Mouse (Mus musculus): Measurements from ENCODE around the gene Tas2r114. TPM values are rescaled to one million over a fixed set of nuclear protein-coding genes. Genes with fewer than 3 reads are reported as not detected.

Gene Tas2r114
- total RNA-seq (2014; rRNA removed): not detected in 2 replicates
- not detected in 2 replicates for polyA plus RNA-seq (2012; rRNA removed)

DNA sequence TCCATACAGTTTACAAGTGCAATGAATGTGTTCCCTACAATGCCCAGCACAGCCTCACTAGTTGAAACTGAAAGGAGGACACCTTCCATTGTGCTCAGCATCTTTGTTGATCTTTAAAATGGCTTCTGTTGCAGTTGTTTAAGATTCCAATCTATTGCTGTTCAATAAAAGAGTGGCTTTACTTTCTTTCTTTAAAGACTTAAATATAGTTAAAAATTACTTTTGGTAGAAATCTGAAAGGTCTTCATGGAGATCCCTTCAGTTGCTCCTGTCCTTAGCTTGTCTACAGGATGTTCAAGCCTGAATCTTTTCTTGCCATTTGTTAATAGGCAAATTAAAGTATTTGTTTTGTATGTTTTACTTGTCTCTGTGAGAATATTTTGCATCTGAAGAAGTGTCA is at the start of gene Tas2r114:
Tas2r114 (minus strand) TSS at position 101 of the 400 bp plus-strand sequence.
- H3K4me3 ChIP-seq (ENCODE audit: insufficient read depth, low read depth, low read length): no peak within 1 kb of the TSS
- TF ChIP-seq CTCF (IDR thresholded peaks at IDR 0.05; ENCODE audit: low read depth, low read length) (no peak), POLR2A (IDR thresholded peaks at IDR 0.05; ENCODE audit: extremely low read depth, insufficient read depth, low read length) (no peak)
- no peak within 1 kb of the TSS for H3K9ac ChIP-seq (ENCODE audit: low read depth, low read length)
- DNase-seq (ENCODE audit: extremely low read depth, low read depth, low spot score): no peak
- no peaks in the 10 kb centered on the region for H3K27me3 ChIP-seq (ENCODE audit: control insufficient read depth, insufficient read depth, low read length)
- H3K36me3 ChIP-seq (ENCODE audit: control insufficient read depth, insufficient read depth, low read length): no peaks in the 10 kb centered on the region
- no peaks in the 10 kb centered on the region for H3K4me1 ChIP-seq (ENCODE audit: control insufficient read depth, insufficient read depth, low read length)
- H3K27ac ChIP-seq (replicated peaks; ENCODE audit: insufficient read depth, low read depth, low read length): no peak within 1 kb of the TSS
- no peaks in the 10 kb centered on the region for H3K79me2 ChIP-seq (ENCODE audit: control insufficient read depth, insufficient read depth, low read length)

DNA sequence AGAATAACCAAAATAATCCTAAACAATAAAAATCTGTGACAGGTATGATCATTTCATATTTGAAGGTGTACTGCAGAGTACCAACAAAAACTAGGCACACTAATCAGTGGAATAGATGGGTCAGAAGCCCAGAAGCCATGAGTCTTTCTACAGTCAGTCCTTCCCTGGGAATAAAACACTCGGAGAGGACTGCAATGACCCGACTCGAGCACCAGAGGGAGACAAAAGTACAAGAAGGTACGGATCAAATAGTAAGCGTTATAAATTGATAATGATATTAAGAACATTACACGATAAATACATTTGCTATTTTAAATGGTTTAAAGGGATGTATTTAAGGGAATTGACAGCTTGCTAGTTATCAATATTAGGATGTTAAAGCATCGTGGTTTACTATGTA is 22.9 kb upstream of the Tas2r114 start:
- no peak overlapping the region for H3K27ac ChIP-seq (replicated peaks; ENCODE audit: insufficient read depth, low read depth, low read length)
- no peak overlapping the region for H3K4me3 ChIP-seq (ENCODE audit: insufficient read depth, low read depth, low read length)
- H3K79me2 ChIP-seq (ENCODE audit: control insufficient read depth, insufficient read depth, low read length): no peaks in the 10 kb centered on the region
- peak; percentile 4 for DNase-seq (ENCODE audit: extremely low read depth, low read depth, low spot score)
- no peaks in the 10 kb centered on the region for H3K4me1 ChIP-seq (ENCODE audit: control insufficient read depth, insufficient read depth, low read length)
- no peaks in the 10 kb centered on the region for H3K36me3 ChIP-seq (ENCODE audit: control insufficient read depth, insufficient read depth, low read length)
- WGBS: 33% methylated on average over 7 of the region's 7 CpGs
- H3K9ac ChIP-seq (ENCODE audit: low read depth, low read length): no peak overlapping the region
- H3K27me3 ChIP-seq (ENCODE audit: control insufficient read depth, insufficient read depth, low read length): no peaks in the 10 kb centered on the region
- TF ChIP-seq CTCF (IDR thresholded peaks at IDR 0.05; ENCODE audit: low read depth, low read length) (no peak), POLR2A (IDR thresholded peaks at IDR 0.05; ENCODE audit: extremely low read depth, insufficient read depth, low read length) (no peak)

DNA sequence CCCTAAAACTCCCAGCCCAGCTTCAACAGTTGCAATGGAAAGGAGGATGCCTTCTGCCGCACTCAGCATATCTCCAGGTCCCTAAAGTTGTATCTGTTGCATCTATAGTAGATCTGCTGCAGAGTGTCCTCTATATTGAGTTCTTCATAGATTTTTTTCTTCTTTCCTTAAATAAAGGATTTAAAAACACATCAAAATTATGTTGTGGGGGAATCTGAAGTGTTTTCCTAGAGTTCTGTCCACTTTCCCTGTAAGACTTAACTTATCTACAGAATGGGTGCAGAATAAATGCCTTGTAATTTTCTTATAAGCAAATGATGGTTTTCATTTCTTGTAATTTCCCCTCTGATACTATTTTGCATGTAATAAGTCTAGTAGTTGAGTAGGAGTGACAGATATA is 2.5 kb downstream of the Tas2r114 start, which contains the start of gene Tas2r105:
Tas2r105 (minus strand) TSS at position 101 of the 400 bp plus-strand sequence.
- DNase-seq (ENCODE audit: extremely low read depth, low read depth, low spot score): no peak
- Histone ChIP-seq H3K4me3 (ENCODE audit: insufficient read depth, low read depth, low read length) (no peak within 1 kb of the TSS), H3K79me2 (ENCODE audit: control insufficient read depth, insufficient read depth, low read length) (no peaks in the 10 kb centered on the region), H3K4me1 (ENCODE audit: control insufficient read depth, insufficient read depth, low read length) (no peaks in the 10 kb centered on the region), H3K36me3 (ENCODE audit: control insufficient read depth, insufficient read depth, low read length) (no peaks in the 10 kb centered on the region), H3K9ac (ENCODE audit: low read depth, low read length) (no peak within 1 kb of the TSS), H3K27me3 (ENCODE audit: control insufficient read depth, insufficient read depth, low read length) (no peaks in the 10 kb centered on the region), H3K27ac (replicated peaks; ENCODE audit: insufficient read depth, low read depth, low read length) (no peak within 1 kb of the TSS)
- WGBS: 83% methylated on average over 1 of the region's 1 CpGs
- TF ChIP-seq POLR2A (IDR thresholded peaks at IDR 0.05; ENCODE audit: extremely low read depth, insufficient read depth, low read length): no peak
- no peak for TF ChIP-seq CTCF (IDR thresholded peaks at IDR 0.05; ENCODE audit: low read depth, low read length)

DNA sequence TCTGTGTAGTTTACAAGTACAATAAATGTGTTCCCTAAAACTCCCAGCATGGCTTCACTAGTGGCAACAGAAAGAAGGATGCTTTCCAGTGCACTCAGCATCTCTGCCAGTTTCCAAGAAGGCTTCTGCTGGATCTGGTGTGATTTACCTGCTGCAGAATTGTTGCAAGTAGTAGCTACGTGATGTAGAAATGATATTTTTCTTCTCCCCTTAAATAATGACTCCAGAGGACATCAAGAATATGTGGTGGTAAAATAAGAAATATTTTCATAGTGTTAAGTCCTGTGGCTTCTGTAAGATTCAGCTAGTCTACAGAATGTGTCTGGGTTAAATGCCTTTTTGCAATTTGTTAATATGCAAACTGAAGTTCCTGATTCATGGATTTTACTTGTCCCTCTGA is 4.2 kb downstream of the Tas2r114 start, which contains the start of gene Tas2r104:
Tas2r104 (minus strand) TSS at position 101 of the 400 bp plus-strand sequence.
- WGBS: 59% methylated on average over 1 of the region's 1 CpGs
- H3K27me3 ChIP-seq (ENCODE audit: control insufficient read depth, insufficient read depth, low read length): no peaks in the 10 kb centered on the region
- H3K4me1 ChIP-seq (ENCODE audit: control insufficient read depth, insufficient read depth, low read length): no peaks in the 10 kb centered on the region
- no peak within 1 kb of the TSS for H3K4me3 ChIP-seq (ENCODE audit: insufficient read depth, low read depth, low read length)
- no peaks in the 10 kb centered on the region for H3K36me3 ChIP-seq (ENCODE audit: control insufficient read depth, insufficient read depth, low read length)
- TF ChIP-seq POLR2A (IDR thresholded peaks at IDR 0.05; ENCODE audit: extremely low read depth, insufficient read depth, low read length) (no peak), CTCF (IDR thresholded peaks at IDR 0.05; ENCODE audit: low read depth, low read length) (no peak)
- H3K27ac ChIP-seq (replicated peaks; ENCODE audit: insufficient read depth, low read depth, low read length): no peak within 1 kb of the TSS
- DNase-seq (ENCODE audit: extremely low read depth, low read depth, low spot score): no peak
- no peaks in the 10 kb centered on the region for H3K79me2 ChIP-seq (ENCODE audit: control insufficient read depth, insufficient read depth, low read length)
- no peak within 1 kb of the TSS for H3K9ac ChIP-seq (ENCODE audit: low read depth, low read length)

DNA sequence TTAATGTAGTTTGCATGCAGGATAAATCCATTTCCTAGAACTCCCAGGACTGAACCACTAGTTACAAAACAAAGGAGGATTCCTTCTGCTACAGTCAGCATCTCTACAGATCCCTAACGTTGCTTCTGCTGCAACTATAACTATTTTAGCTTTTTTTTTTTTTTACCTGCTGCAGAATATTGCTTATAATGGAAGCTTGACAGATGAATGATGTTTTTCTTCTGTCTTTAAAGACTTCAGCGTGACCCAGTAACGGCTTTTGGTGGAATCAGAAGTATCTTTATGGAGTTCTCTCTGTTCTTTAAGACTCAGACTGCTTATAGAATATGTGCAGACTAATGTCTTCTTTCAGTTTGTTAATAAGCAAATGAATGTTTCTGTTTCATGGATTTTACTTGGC is 11.1 kb downstream of the Tas2r114 start, which contains the start of gene Tas2r106:
Tas2r106 (minus strand) TSS at position 101 of the 400 bp plus-strand sequence.
- 61% methylated on average over 3 of the region's 3 CpGs for WGBS
- no peak within 1 kb of the TSS for H3K4me3 ChIP-seq (ENCODE audit: insufficient read depth, low read depth, low read length)
- no peak within 1 kb of the TSS for H3K27ac ChIP-seq (replicated peaks; ENCODE audit: insufficient read depth, low read depth, low read length)
- no peaks in the 10 kb centered on the region for H3K36me3 ChIP-seq (ENCODE audit: control insufficient read depth, insufficient read depth, low read length)
- DNase-seq (ENCODE audit: extremely low read depth, low read depth, low spot score): no peak
- no peaks in the 10 kb centered on the region for H3K4me1 ChIP-seq (ENCODE audit: control insufficient read depth, insufficient read depth, low read length)
- no peaks in the 10 kb centered on the region for H3K79me2 ChIP-seq (ENCODE audit: control insufficient read depth, insufficient read depth, low read length)
- H3K27me3 ChIP-seq (ENCODE audit: control insufficient read depth, insufficient read depth, low read length): no peaks in the 10 kb centered on the region
- no peak within 1 kb of the TSS for H3K9ac ChIP-seq (ENCODE audit: low read depth, low read length)
- TF ChIP-seq POLR2A (IDR thresholded peaks at IDR 0.05; ENCODE audit: extremely low read depth, insufficient read depth, low read length) (no peak), CTCF (IDR thresholded peaks at IDR 0.05; ENCODE audit: low read depth, low read length) (no peak)

DNA sequence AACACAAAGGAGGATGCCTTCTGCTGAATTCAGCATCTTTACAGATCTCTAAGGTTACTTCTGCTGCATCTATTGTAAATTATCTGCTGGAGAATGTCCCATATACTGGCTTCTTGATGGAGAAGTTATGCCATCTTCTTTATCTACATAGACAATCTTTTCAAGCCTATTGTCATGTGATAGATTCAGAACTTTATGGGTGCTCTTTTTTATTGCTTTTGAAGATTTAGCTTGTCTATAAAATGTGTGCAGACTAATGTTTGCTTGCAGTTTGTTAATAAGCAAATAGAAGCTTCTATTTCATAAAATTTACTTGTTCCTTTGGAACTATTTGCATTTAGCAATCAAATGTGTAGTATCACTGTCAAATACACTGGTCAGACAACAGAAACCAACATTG is 29.8 kb downstream of the Tas2r114 start, which contains the start of gene Tas2r107:
Tas2r107 (minus strand) TSS at position 101 of the 400 bp plus-strand sequence.
- Histone ChIP-seq H3K4me3 (ENCODE audit: insufficient read depth, low read depth, low read length) (no peak within 1 kb of the TSS), H3K36me3 (ENCODE audit: control insufficient read depth, insufficient read depth, low read length) (no peaks in the 10 kb centered on the region), H3K9ac (ENCODE audit: low read depth, low read length) (no peak within 1 kb of the TSS), H3K27ac (replicated peaks; ENCODE audit: insufficient read depth, low read depth, low read length) (no peak within 1 kb of the TSS), H3K79me2 (ENCODE audit: control insufficient read depth, insufficient read depth, low read length) (no peaks in the 10 kb centered on the region), H3K27me3 (ENCODE audit: control insufficient read depth, insufficient read depth, low read length) (no peaks in the 10 kb centered on the region), H3K4me1 (ENCODE audit: control insufficient read depth, insufficient read depth, low read length) (no peaks in the 10 kb centered on the region)
- TF ChIP-seq CTCF (IDR thresholded peaks at IDR 0.05; ENCODE audit: low read depth, low read length) (no peak), POLR2A (IDR thresholded peaks at IDR 0.05; ENCODE audit: extremely low read depth, insufficient read depth, low read length) (no peak)
- DNase-seq (ENCODE audit: extremely low read depth, low read depth, low spot score): no peak

Other genes with a start within 250 kb of the Tas2r114 start
- gene 5430401F13Rik, start 203.7 kb downstream of the Tas2r114 start, total RNA-seq (2014; rRNA removed): not detected in 2 replicates
- gene 5430401F13Rik, start 203.7 kb downstream of the Tas2r114 start, polyA plus RNA-seq (2012; rRNA removed): not detected in 2 replicates
- not detected in 2 replicates for gene Gm6619, start 203.7 kb downstream of the Tas2r114 start, total RNA-seq (2014; rRNA removed)
- not detected in 2 replicates for gene Gm6619, start 203.7 kb downstream of the Tas2r114 start, polyA plus RNA-seq (2012; rRNA removed)
- not detected in 2 replicates for gene Tas2r130, start 59.2 kb downstream of the Tas2r114 start, total RNA-seq (2014; rRNA removed)
- not detected in 2 replicates for gene Tas2r130, start 59.2 kb downstream of the Tas2r114 start, polyA plus RNA-seq (2012; rRNA removed)
- not detected in 2 replicates for gene Tas2r107, start 29.9 kb downstream of the Tas2r114 start, total RNA-seq (2014; rRNA removed)
- not detected in 2 replicates for gene Tas2r107, start 29.9 kb downstream of the Tas2r114 start, polyA plus RNA-seq (2012; rRNA removed)
- not detected in 2 replicates for gene Tas2r106, start 11.2 kb downstream of the Tas2r114 start, total RNA-seq (2014; rRNA removed)
- gene Tas2r106, start 11.2 kb downstream of the Tas2r114 start, polyA plus RNA-seq (2012; rRNA removed): not detected in 2 replicates
- gene Tas2r104, start 4.3 kb downstream of the Tas2r114 start, total RNA-seq (2014; rRNA removed): not detected in 2 replicates
- gene Tas2r104, start 4.3 kb downstream of the Tas2r114 start, polyA plus RNA-seq (2012; rRNA removed): not detected in 2 replicates
- not detected in 2 replicates for gene Tas2r105, start 2.6 kb downstream of the Tas2r114 start, total RNA-seq (2014; rRNA removed)
- gene Tas2r105, start 2.6 kb downstream of the Tas2r114 start, polyA plus RNA-seq (2012; rRNA removed): not detected in 2 replicates